9 mouse cellular contexts compared by ENCODE assay signal in the genomic region with DNA sequence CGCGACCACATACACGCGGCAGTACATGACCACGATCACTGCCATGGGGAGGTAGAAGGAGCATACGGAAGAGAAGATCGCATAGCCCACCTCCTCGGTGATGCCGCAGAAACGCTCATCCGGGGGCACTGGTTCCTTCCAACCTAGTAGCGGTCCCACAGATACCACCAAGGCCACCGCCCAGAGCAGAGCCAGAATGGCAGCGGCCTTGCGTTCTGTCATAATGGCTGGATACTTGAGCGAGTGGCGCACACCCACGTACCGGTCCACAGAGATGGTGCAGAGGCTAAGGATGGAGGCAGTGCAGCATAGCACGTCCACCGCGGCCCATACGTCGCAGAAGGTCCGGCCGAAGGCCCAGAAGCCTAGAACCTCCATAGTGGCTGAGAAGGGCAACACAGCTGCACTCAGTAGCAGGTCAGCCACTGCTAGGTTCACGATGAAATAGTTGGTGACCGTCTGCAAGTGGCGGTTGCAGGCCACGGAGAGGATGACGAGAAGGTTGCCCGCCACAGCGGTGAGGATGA. TPM values are rescaled to one million over a fixed set of nuclear protein-coding genes. Genes with fewer than 3 reads are reported as not detected.
DNase-seq lines count a peak whose midpoint lies in the region; ATAC-seq and TF ChIP-seq lines count a peak whose summit lies in the region.
"Had no signal": no experiment of that assay in that cellular context is flagged by ENCODE, and none has a peak within 500 bp of the region (broad histone marks: within the 10 kb centered on the region; RNA-seq: fewer than 3 reads in every experiment).

No protein-coding gene starts in this region.

- no peak for DNase-seq in cerebellum, adult 2 months
- no peak for DNase-seq in cerebellum, postnatal 14 days
- DNase-seq in spleen, adult 2 months (ENCODE audit: low read depth in 1 of 2, low spot score in 2 of 2), result no peak
- no peak for DNase-seq in spleen, postnatal 36 days (ENCODE audit: low spot score in 2 of 2)
- no peak for DNase-seq in limb, embryonic 14.5 days (ENCODE audit: low spot score)
- no peak for DNase-seq in right cerebral cortex, postnatal 25 days
- no peak for DNase-seq in layer of hippocampus, postnatal 10 days (ENCODE audit: low spot score in 2 of 2)
- DNase-seq in gastrocnemius, postnatal 14 days, result no peak
- DNase-seq: cerebellum, adult 8-10 months had no signal

- H3K4me1 ChIP-seq in cerebellum, adult 2 months (ENCODE audit: control insufficient read depth, insufficient read depth, low read length), result no peaks in the 10 kb centered on the region; the same call in 1 of the 2 replicates
- H3K4me1 ChIP-seq in spleen, adult 2 months (ENCODE audit: control insufficient read depth, insufficient read depth, insufficient read length), result no peaks in the 10 kb centered on the region
- H3K4me1 ChIP-seq in limb, embryonic 14.5 days (ENCODE audit: control insufficient read depth, insufficient read depth, low read length), result 0 out of 2 replicates have a peak, but pooled peaks cover 3% of the 10 kb centered on the region

- no peak for TF ChIP-seq POLR2A in cerebellum, adult 2 months (IDR thresholded peaks at IDR 0.05; ENCODE audit: borderline replicate concordance, insufficient read depth, low read length)
- TF ChIP-seq POLR2A in spleen, adult 2 months (IDR thresholded peaks at IDR 0.05; ENCODE audit: low read depth, low read length), result no peak
- no peak for TF ChIP-seq POLR2A in limb, embryonic 14.5 days (IDR thresholded peaks at IDR 0.05; ENCODE audit: borderline replicate concordance, extremely low read depth, insufficient read depth, insufficient read length)

- no peak for ATAC-seq in limb, embryonic 14.5 days (ENCODE audit: low FRiP score, low read depth)

- H3K4me3 ChIP-seq in cerebellum, adult 2 months (replicated peaks; ENCODE audit: insufficient read depth, low read depth, low read length), result peak overlapping the region; percentile 26
- H3K4me3 ChIP-seq in spleen, adult 2 months (ENCODE audit: extremely low read depth, insufficient read depth, insufficient read length), result peak overlapping the region; percentile 28; the same call in 1 of the 2 replicates
- peak overlapping the region; percentile 49 for H3K4me3 ChIP-seq in limb, embryonic 14.5 days (replicated peaks; ENCODE audit: low read length)

- peaks cover 8% of the 10 kb centered on the region; the same call in 1 of the 2 replicates for H3K27me3 ChIP-seq in cerebellum, adult 2 months (ENCODE audit: control insufficient read depth, insufficient read depth, low read length)
- H3K27me3 ChIP-seq in spleen, adult 2 months (ENCODE audit: control insufficient read depth, insufficient read depth, low read length), result peaks cover 17% of the 10 kb centered on the region
- H3K27me3 ChIP-seq in limb, embryonic 14.5 days (ENCODE audit: control insufficient read depth, insufficient read depth, low read length), result peaks cover 78% of the 10 kb centered on the region

- H3K9me3 ChIP-seq in limb, embryonic 14.5 days (ENCODE audit: control insufficient read depth, low read length), result no peaks in the 10 kb centered on the region

- no peaks in the 10 kb centered on the region for H3K36me3 ChIP-seq in spleen, adult 2 months (ENCODE audit: control insufficient read depth, insufficient read depth, low read length)
- no peaks in the 10 kb centered on the region for H3K36me3 ChIP-seq in limb, embryonic 14.5 days (ENCODE audit: control insufficient read depth, insufficient read depth, low read length)

- H3K9ac ChIP-seq in limb, embryonic 14.5 days (ENCODE audit: low read depth, low read length, severe bottlenecking), result no peak overlapping the region

- peak overlapping the region; percentile 89; the same call in 1 of the 2 replicates for H3K4me2 ChIP-seq in limb, embryonic 14.5 days (replicated peaks; ENCODE audit: low read depth, low read length, severe bottlenecking)

- intact Hi-C loops in gastrocnemius, postnatal 14 days (cut with DNase I; ENCODE audit: low total_unique reads), result loop anchor here (5.0 kb wide), 1 partner anchor 251 kb away; no protein-coding TSS in a partner anchor

- TF ChIP-seq CTCF in cerebellum, adult 2 months (IDR thresholded peaks at IDR 0.05; ENCODE audit: borderline replicate concordance, insufficient read depth, low read depth, low read length), result no peak
- TF ChIP-seq CTCF in spleen, adult 2 months (IDR thresholded peaks at IDR 0.05; ENCODE audit: extremely low read depth, insufficient read depth, insufficient read length, insufficient replicate concordance), result no peak

- no peak overlapping the region for H3K27ac ChIP-seq in cerebellum, adult 2 months (ENCODE audit: insufficient read depth, low read length)
- peak overlapping the region; percentile 26; the same call in 1 of the 2 replicates for H3K27ac ChIP-seq in spleen, adult 2 months (ENCODE audit: insufficient read depth, low read length)
- H3K27ac ChIP-seq in limb, embryonic 14.5 days (replicated peaks; ENCODE audit: low read depth, low read length), result no peak overlapping the region

- WGBS in cerebellum, adult 2 months, result 16% methylated on average over 33 of the region's 33 CpGs
- WGBS in spleen, adult 2 months, result 9% methylated on average over 33 of the region's 33 CpGs
- WGBS in limb, embryonic 14.5 days, result 5% methylated on average over 33 of the region's 33 CpGs

RNA-seq across cellular contexts. Expression of a gene that starts 0.7 kb away (rescaled TPM):
- polyA plus RNA-seq in cerebellum, adult 2 months (2012; rRNA removed), result 7.0 and 7.8 TPM in 2 replicates
- polyA plus RNA-seq in spleen, adult 2 months (2012; rRNA removed), result 10.0 and 11.8 TPM in 2 replicates
- 1.0 and 2.3 TPM in 2 replicates for polyA plus RNA-seq in limb, embryonic 14.5 days (2012; rRNA removed)
- polyA plus RNA-seq in limb, embryonic 14.5 days (2014; fragmentation: Nextera tagmentation; extraction: Ambion mirVana), result 0.63 and 0.94 TPM in 2 replicates
- total RNA-seq in layer of hippocampus, postnatal 10 days (2021), result 10 to 100 TPM; 39.6 to 43.2 TPM
- 1 to 10 TPM; 2.1 TPM for total RNA-seq in gastrocnemius, postnatal 14 days (2021)
